Mouse (Mus musculus): ENCODE measurements around the gene Fbxl15. TPM values are rescaled to one million over a fixed set of nuclear protein-coding genes. Genes with fewer than 3 reads are reported as not detected.

Gene Fbxl15
- total RNA-seq, 2 experiments from 2014 or later = 4.4 to 5.1 TPM

Small RNA genes within 50 kb of the gene (microRNA-seq; reads per million reads assigned to microRNA genes)
- gene Mir146b = not detected

Other genes with a start within 250 kb of the Fbxl15 start
- not detected for gene Elovl3, start 196.3 kb upstream of the Fbxl15 start, total RNA-seq (2021)
- gene Pitx3, start 179.9 kb upstream of the Fbxl15 start, total RNA-seq (2021) = 10 to 100 TPM; 32.2 to 36.1 TPM
- gene Gbf1, start 175.7 kb upstream of the Fbxl15 start, total RNA-seq (2021) = 10 to 100 TPM; 76.4 to 86.9 TPM
- 10 to 100 TPM; 19.0 to 20.2 TPM for gene Nfkb2, start 23.9 kb upstream of the Fbxl15 start, total RNA-seq (2021)
- gene Psd, start 1.0 kb upstream of the Fbxl15 start, total RNA-seq (2021) = 1 to 10 TPM; 2.0 to 2.9 TPM
- gene Cuedc2, start 10.5 kb downstream of the Fbxl15 start, total RNA-seq (2021) = 100 to 1,000 TPM; 106 to 120 TPM
- 1 to 10 TPM; 1.7 to 2.5 TPM for gene Mfsd13a, start 12.9 kb downstream of the Fbxl15 start, total RNA-seq (2021)
- under 1 TPM; 0.59 to 0.70 TPM for gene 2310034G01Rik, start 22.1 kb downstream of the Fbxl15 start, total RNA-seq (2021)
- gene Actr1a, start 67.6 kb downstream of the Fbxl15 start, total RNA-seq (2021) = 10 to 100 TPM; 80.8 to 88.7 TPM
- 10 to 100 TPM; 20.1 to 23.5 TPM for gene Sufu, start 68.7 kb downstream of the Fbxl15 start, total RNA-seq (2021)
- gene Trim8, start 173.5 kb downstream of the Fbxl15 start, total RNA-seq (2021) = 10 to 100 TPM; 40.4 to 41.4 TPM
- 10 to 100 TPM; 34.8 to 37.9 TPM for gene Arl3, start 245.0 kb downstream of the Fbxl15 start, total RNA-seq (2021)
- gene Sfxn2, start 245.2 kb downstream of the Fbxl15 start, total RNA-seq (2021) = 10 to 100 TPM in 1 of 2 experiments, 1 to 10 TPM in 1; 7.8 to 11.2 TPM